Mouse (Mus musculus): ENCODE results near the gene Mnat1. TPM values are rescaled to one million over a fixed set of nuclear protein-coding genes. Genes with fewer than 3 reads are reported as not detected.
A peak's percentile ranks its signal among the peaks of the same experiment; 100 is the strongest.
"Not testable (repeated sequence)": the region's sequence is repeated elsewhere in the genome, so short reads cannot be mapped to it uniquely, and the experiment has no call there.

Mnat1 gene
- polyA plus RNA-seq, 1 experiment from 2014 or later = 18.8 TPM

- H3K4me3 ChIP-seq (replicated peaks) = no peak overlapping the region
- no peaks in the 10 kb centered on the region for H3K27me3 ChIP-seq
- no peak overlapping the region for H3K4me2 ChIP-seq (replicated peaks)
- no peak for ATAC-seq
- no peak overlapping the region for H3K27ac ChIP-seq
- peaks cover 9% of the 10 kb centered on the region for H3K36me3 ChIP-seq
- WGBS = 92% methylated on average over 4 of the region's 4 CpGs
- H3K9ac ChIP-seq (replicated peaks) = no peak overlapping the region
- peaks cover 4% of the 10 kb centered on the region; the same call in 1 of the 2 replicates for H3K9me3 ChIP-seq
- H3K4me1 ChIP-seq (replicated peaks) = no peaks in the 10 kb centered on the region
These were observed 24.9 kb upstream of the Mnat1 start for GRCm38 (mm10) chr12:73098593-73098992.

- H3K4me3 ChIP-seq (replicated peaks) = no peak overlapping the region
- peaks cover 4% of the 10 kb centered on the region; the same call in 1 of the 2 replicates for H3K9me3 ChIP-seq
- no peaks in the 10 kb centered on the region for H3K27me3 ChIP-seq
- H3K9ac ChIP-seq (replicated peaks) = no peak overlapping the region
- WGBS = 87% methylated on average over 12 of the region's 12 CpGs
- H3K27ac ChIP-seq = no peak overlapping the region
- no peak for ATAC-seq
- peaks cover 13% of the 10 kb centered on the region for H3K36me3 ChIP-seq
- H3K4me2 ChIP-seq (replicated peaks) = no peak overlapping the region
- no peaks in the 10 kb centered on the region for H3K4me1 ChIP-seq (replicated peaks)
These were observed 19.8 kb upstream of the Mnat1 start for GRCm38 (mm10) chr12:73103713-73104112.

DNA sequence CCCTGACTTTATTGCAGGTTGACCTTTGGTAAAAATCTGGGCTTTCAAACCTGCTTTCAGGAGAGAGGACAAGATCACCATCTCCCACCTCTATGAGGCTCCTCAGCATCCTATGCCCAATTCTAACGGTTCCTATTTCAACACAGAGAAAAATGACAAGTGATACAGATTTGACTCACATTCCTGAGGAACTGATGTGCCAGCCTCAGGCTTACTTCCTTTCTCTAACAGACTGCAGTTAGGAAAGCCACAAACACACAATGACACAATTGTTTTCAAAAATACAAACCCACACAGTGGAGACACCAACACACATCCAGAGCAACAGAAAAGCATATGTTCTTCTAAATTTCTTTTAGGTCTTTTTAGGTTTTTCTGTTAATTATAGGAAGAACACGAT lies 15.7 kb upstream of the Mnat1 start:
- Histone ChIP-seq H3K27me3 (peaks cover 17% of the 10 kb centered on the region), H3K4me3 (replicated peaks) (no peak overlapping the region), H3K9ac (replicated peaks) (no peak overlapping the region), H3K4me1 (replicated peaks) (peaks cover 22% of the 10 kb centered on the region), H3K9me3 (peaks cover 4% of the 10 kb centered on the region; the same call in 1 of the 2 replicates), H3K4me2 (replicated peaks) (no peak overlapping the region), H3K27ac (no peak overlapping the region), H3K36me3 (peaks cover 12% of the 10 kb centered on the region)
- ATAC-seq = no peak
- 87% methylated on average over 2 of the region's 2 CpGs for WGBS

- Histone ChIP-seq H3K4me1 (replicated peaks) (peaks cover 22% of the 10 kb centered on the region), H3K36me3 (no peaks in the 10 kb centered on the region), H3K27ac (no peak overlapping the region), H3K27me3 (peaks cover 22% of the 10 kb centered on the region), H3K9ac (replicated peaks) (peak overlapping the region; percentile 32; the same call in 1 of the 2 replicates), H3K4me3 (replicated peaks) (peak overlapping the region; percentile 75), H3K4me2 (replicated peaks) (peak overlapping the region; percentile 100), H3K9me3 (no peaks in the 10 kb centered on the region)
- 3% methylated on average over 22 of the region's 23 CpGs for WGBS
- peak; percentile 42 for ATAC-seq
These were observed 12.9 kb upstream of the Mnat1 start for GRCm38 (mm10) chr12:73110431-73111111.

- H3K4me2 ChIP-seq (replicated peaks) = peak overlapping the region; percentile 100
- peak overlapping the region; percentile 75 for H3K4me3 ChIP-seq (replicated peaks)
- peaks cover 28% of the 10 kb centered on the region for H3K27me3 ChIP-seq
- H3K36me3 ChIP-seq = no peaks in the 10 kb centered on the region
- no peak overlapping the region for H3K27ac ChIP-seq
- H3K9ac ChIP-seq (replicated peaks) = peak overlapping the region; percentile 76
- ATAC-seq = peak; percentile 47
- no peaks in the 10 kb centered on the region for H3K9me3 ChIP-seq
- WGBS = under 1% methylated on average over 42 of the region's 44 CpGs
- peaks cover 22% of the 10 kb centered on the region for H3K4me1 ChIP-seq (replicated peaks)
These were observed 11.8 kb upstream of the Mnat1 start for GRCm38 (mm10) chr12:73111561-73112325.

- Histone ChIP-seq H3K4me1 (replicated peaks) (peaks cover 22% of the 10 kb centered on the region), H3K4me3 (replicated peaks) (peak overlapping the region; percentile 75), H3K9ac (replicated peaks) (peak overlapping the region; percentile 76), H3K36me3 (no peaks in the 10 kb centered on the region), H3K9me3 (no peaks in the 10 kb centered on the region), H3K4me2 (replicated peaks) (peak overlapping the region; percentile 100), H3K27ac (peak overlapping the region; percentile 3; the same call in 1 of the 2 replicates), H3K27me3 (peaks cover 28% of the 10 kb centered on the region)
- ATAC-seq = peak; percentile 57
- WGBS = under 1% methylated on average over 68 of the region's 71 CpGs
These were observed 11.0 kb upstream of the Mnat1 start for GRCm38 (mm10) chr12:73112326-73113087.

DNA sequence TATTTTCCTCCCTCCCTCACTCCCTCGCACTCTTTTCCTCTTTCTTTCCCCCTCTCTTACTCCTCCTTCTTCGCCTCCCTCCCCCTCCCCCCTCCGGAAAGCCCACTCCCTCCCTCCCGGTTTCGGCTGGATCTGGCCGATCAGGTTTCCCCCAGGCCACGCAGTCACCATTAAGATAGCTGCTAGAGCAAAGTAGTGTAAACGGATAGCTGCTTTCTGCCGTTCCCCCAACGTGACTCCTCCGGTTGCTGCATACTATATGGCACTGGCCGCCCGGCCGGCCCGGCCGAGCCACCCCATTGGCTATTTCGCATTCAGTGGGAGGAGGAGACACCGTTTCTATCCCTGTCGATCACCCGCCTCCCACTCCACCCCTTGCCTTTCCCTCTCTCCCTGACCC lies 10.3 kb upstream of the Mnat1 start, which contains the start of gene Six4:
Gene Six4 (minus strand): TSS at position 261 of the 400 bp plus-strand sequence.
- Histone ChIP-seq H3K4me1 (replicated peaks) (peaks cover 22% of the 10 kb centered on the region), H3K4me2 (replicated peaks) (peak within 1 kb of the TSS; percentile 100), H3K4me3 (replicated peaks) (peak within 1 kb of the TSS; percentile 75), H3K36me3 (no peaks in the 10 kb centered on the region), H3K27ac (peak within 1 kb of the TSS; percentile 3; the same call in 1 of the 2 replicates), H3K9ac (replicated peaks) (peak within 1 kb of the TSS; percentile 76), H3K9me3 (no peaks in the 10 kb centered on the region), H3K27me3 (peaks cover 28% of the 10 kb centered on the region)
- under 1% methylated on average over 19 of the region's 20 CpGs for whole genome bisulfite sequencing
- peak; percentile 90 for ATAC-seq

DNA sequence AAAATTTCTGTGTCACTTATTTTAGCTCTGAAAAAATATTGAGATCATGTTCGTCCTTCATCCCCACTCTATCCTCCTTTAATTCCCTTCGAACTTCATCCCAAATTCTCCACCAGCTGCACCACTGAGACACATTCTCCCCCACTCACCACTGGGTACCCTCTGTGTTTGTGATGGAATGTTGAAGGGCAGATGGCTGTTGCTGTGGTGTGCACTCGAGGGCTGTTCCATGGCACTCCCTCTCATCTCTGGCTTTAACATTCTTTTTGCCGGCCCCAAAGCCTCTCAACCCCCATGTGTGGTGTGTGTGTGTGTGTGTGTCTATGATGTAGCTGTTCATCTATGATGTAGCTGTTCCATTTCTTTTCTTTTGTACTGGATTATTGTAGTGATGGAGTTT lies 1.7 kb downstream of the Mnat1 start:
- Histone ChIP-seq H3K36me3 (no peaks in the 10 kb centered on the region), H3K9me3 (no peaks in the 10 kb centered on the region), H3K4me3 (replicated peaks) (no peak overlapping the region), H3K27ac (no peak overlapping the region), H3K27me3 (no peaks in the 10 kb centered on the region), H3K9ac (replicated peaks) (no peak overlapping the region), H3K4me1 (replicated peaks) (peaks cover 16% of the 10 kb centered on the region), H3K4me2 (replicated peaks) (no peak overlapping the region; the same call in 1 of the 2 replicates)
- 80% methylated on average over 4 of the region's 4 CpGs for WGBS
- ATAC-seq = no peak

DNA sequence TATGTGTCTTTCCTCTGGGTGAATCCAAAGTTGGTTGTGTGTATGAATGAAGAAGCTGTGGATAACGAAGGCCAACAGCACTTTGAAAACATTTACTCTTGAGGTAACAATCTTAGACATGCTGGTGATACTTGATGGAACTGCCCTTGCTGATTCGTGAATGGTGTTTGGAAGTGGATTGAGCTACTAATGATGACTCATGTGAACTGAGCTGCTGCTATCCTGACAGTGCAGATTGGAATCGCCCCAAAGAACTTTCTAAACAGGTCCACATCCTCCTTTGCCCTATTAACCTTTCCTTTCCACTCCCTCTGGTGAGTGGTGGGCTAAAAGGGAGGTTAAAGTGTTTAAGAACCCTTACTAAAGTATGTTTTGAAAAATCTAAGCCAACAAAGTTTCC lies 17.2 kb downstream of the Mnat1 start:
- Histone ChIP-seq H3K9ac (replicated peaks) (no peak overlapping the region), H3K36me3 (no peaks in the 10 kb centered on the region; the same call in 1 of the 2 replicates), H3K4me3 (replicated peaks) (no peak overlapping the region), H3K27ac (no peak overlapping the region), H3K9me3 (no peaks in the 10 kb centered on the region), H3K4me1 (replicated peaks) (no peaks in the 10 kb centered on the region), H3K4me2 (replicated peaks) (no peak overlapping the region), H3K27me3 (no peaks in the 10 kb centered on the region)
- 92% methylated on average over 3 of the region's 3 CpGs for whole genome bisulfite sequencing
- ATAC-seq = no peak

DNA sequence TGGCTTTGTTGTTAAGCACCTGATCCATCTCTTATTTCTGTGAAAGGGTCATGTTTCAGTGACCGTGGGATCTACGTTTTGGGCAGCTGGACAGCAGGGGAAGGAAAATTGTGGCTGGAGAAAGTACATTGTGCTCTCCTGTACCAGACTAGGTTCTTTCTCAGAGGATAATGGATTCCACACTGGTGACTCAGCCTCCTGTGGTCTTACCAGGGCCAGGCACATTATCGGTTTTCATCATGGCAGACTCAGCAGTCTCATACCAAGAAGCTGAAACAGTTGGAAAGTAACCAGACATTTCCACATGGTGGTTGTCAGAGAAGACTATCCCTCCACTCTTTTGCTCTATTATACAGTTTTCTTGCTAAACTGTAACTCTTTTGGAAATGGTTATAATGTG lies 23.7 kb downstream of the Mnat1 start:
- no peak overlapping the region for H3K4me2 ChIP-seq (replicated peaks)
- no peaks in the 10 kb centered on the region for H3K9me3 ChIP-seq
- H3K4me3 ChIP-seq (replicated peaks) = no peak overlapping the region
- no peaks in the 10 kb centered on the region for H3K27me3 ChIP-seq
- no peak overlapping the region for H3K27ac ChIP-seq
- 77% methylated on average over 3 of the region's 3 CpGs for WGBS
- H3K36me3 ChIP-seq = no peaks in the 10 kb centered on the region; the same call in 1 of the 2 replicates
- H3K9ac ChIP-seq (replicated peaks) = no peak overlapping the region
- H3K4me1 ChIP-seq (replicated peaks) = no peaks in the 10 kb centered on the region
- no peak for ATAC-seq

- H3K4me2 ChIP-seq (replicated peaks); H3K4me1 ChIP-seq (replicated peaks); H3K9ac ChIP-seq (replicated peaks); H3K27me3 ChIP-seq; H3K4me3 ChIP-seq (replicated peaks); H3K9me3 ChIP-seq; ATAC-seq; H3K36me3 ChIP-seq; H3K27ac ChIP-seq: not testable (repeated sequence)
- WGBS = 92% methylated on average over 5 of the region's 5 CpGs
These were observed 27.5 kb downstream of the Mnat1 start for GRCm38 (mm10) chr12:73151038-73151437.
